21 mouse cellular contexts compared by ENCODE assay signal in genomic region chr4:119079928-119080327, GRCm38 (mm10).
"Had no signal": no experiment of that assay in that cellular context is flagged by ENCODE, and none has a peak within 500 bp of the region (broad histone marks: within the 10 kb centered on the region; RNA-seq: fewer than 3 reads in every experiment).

No protein-coding gene starts in this region.

- H3K27me3 ChIP-seq: lung, embryonic 15.5 days; megakaryocyte, embryonic 14.5 days; midbrain, embryonic 13.5 days; neural tube, embryonic 13.5 days; neural tube, embryonic 15.5 days; stomach, embryonic 15.5 days had no signal

- ATAC-seq: liver, postnatal 0 days; midbrain, embryonic 13.5 days; midbrain, embryonic 16.5 days had no signal

- H3K36me3 ChIP-seq: liver, embryonic 15.5 days; lung, embryonic 15.5 days; midbrain, embryonic 13.5 days; neural tube, embryonic 13.5 days; neural tube, embryonic 15.5 days; stomach, embryonic 15.5 days had no signal

- H3K4me1 ChIP-seq: midbrain, embryonic 13.5 days had no signal

- H3K9me3 ChIP-seq: liver, embryonic 15.5 days; lung, embryonic 15.5 days; midbrain, embryonic 13.5 days; neural tube, embryonic 13.5 days; neural tube, embryonic 15.5 days; stomach, embryonic 15.5 days had no signal

- H3K4me3 ChIP-seq: liver, embryonic 15.5 days; lung, embryonic 15.5 days; megakaryocyte, embryonic 14.5 days; midbrain, embryonic 13.5 days; myocyte; neural tube, embryonic 13.5 days; neural tube, embryonic 15.5 days; stomach, embryonic 15.5 days had no signal

- H3K4me2 ChIP-seq: liver, embryonic 15.5 days; lung, embryonic 15.5 days; midbrain, embryonic 11.5 days; midbrain, embryonic 13.5 days; neural tube, embryonic 13.5 days; neural tube, embryonic 15.5 days; stomach, embryonic 15.5 days had no signal

- H3K9ac ChIP-seq: liver, embryonic 15.5 days; liver, postnatal 0 days; lung, embryonic 15.5 days; midbrain, embryonic 13.5 days; neural tube, embryonic 13.5 days; neural tube, embryonic 15.5 days; stomach, embryonic 15.5 days had no signal

- H3K27ac ChIP-seq: liver, embryonic 15.5 days; lung, embryonic 15.5 days; macrophage; midbrain, embryonic 13.5 days; neural tube, embryonic 13.5 days; neural tube, embryonic 15.5 days; stomach, embryonic 15.5 days; stomach, postnatal 0 days had no signal

- DNase-seq: liver, postnatal 0 days; lung, adult 2 months; lung, postnatal 10 days; retina, postnatal 1 day; right cerebral cortex, adult 18-20 months; right cerebral cortex, postnatal 25 days; thymus, adult 2 months; thymus, postnatal 25 days; thymus, postnatal 4 days had no signal
